22 mouse cellular contexts compared by ENCODE assay signal in the genomic region with DNA sequence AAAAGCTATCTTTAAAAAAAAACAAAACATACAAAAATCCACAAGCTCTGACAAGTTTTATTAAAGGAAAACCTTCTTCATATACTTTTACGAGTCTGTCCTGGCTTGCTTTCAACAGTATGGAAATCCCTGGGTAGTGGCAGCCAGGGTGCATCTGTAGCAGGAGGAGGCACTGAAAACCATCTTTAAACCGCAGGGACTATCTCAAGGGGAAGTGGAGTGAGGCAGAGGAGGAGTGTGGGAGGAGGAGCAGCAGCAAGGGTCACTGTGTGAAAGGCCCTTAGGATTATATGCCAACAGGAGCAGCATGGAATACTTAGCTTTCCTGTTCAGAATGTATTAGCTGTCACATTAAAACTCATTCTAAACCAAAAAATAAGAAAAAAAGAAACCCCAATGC. TPM values are rescaled to one million over a fixed set of nuclear protein-coding genes. Genes with fewer than 3 reads are reported as not detected.
DNase-seq lines count a peak whose midpoint lies in the region; ATAC-seq and TF ChIP-seq lines count a peak whose summit lies in the region.
"Had no signal": no experiment of that assay in that cellular context is flagged by ENCODE, and none has a peak within 500 bp of the region (broad histone marks: within the 10 kb centered on the region; RNA-seq: fewer than 3 reads in every experiment).

No protein-coding gene starts in this region.

- no peaks in the 10 kb centered on the region for H3K9me3 ChIP-seq in MEL (replicated peaks; ENCODE audit: insufficient read depth, low read length)
- H3K9me3 ChIP-seq in midbrain, embryonic 16.5 days (replicated peaks; ENCODE audit: control insufficient read depth, low read length, poor library complexity, severe bottlenecking): no peaks in the 10 kb centered on the region
- no peaks in the 10 kb centered on the region for H3K9me3 ChIP-seq in intestine, postnatal 0 days (ENCODE audit: control insufficient read depth)
- H3K9me3 ChIP-seq: embryonic facial prominence, embryonic 10.5 days; embryonic facial prominence, embryonic 12.5 days; forebrain, embryonic 13.5 days; forebrain, embryonic 15.5 days had no signal

- no peak overlapping the region for H3K4me2 ChIP-seq in midbrain, embryonic 16.5 days (ENCODE audit: low read length)
- H3K4me2 ChIP-seq in intestine, postnatal 0 days (replicated peaks; ENCODE audit: low read depth): no peak overlapping the region
- H3K4me2 ChIP-seq: embryonic facial prominence, embryonic 12.5 days; forebrain, embryonic 13.5 days; forebrain, embryonic 15.5 days had no signal

- H3K36me3 ChIP-seq in MEL (ENCODE audit: control insufficient read depth in 1 of 2, insufficient read depth in 2 of 2, low read length in 2 of 2): no peaks in the 10 kb centered on the region
- H3K36me3 ChIP-seq in midbrain, embryonic 16.5 days (ENCODE audit: control insufficient read depth, insufficient read depth, low read length): 0 out of 2 replicates have a peak, but pooled peaks cover 2% of the 10 kb centered on the region
- no peaks in the 10 kb centered on the region for H3K36me3 ChIP-seq in intestine, postnatal 0 days (ENCODE audit: control insufficient read depth, insufficient read depth)
- H3K36me3 ChIP-seq: embryonic facial prominence, embryonic 10.5 days; embryonic facial prominence, embryonic 12.5 days; forebrain, embryonic 15.5 days had no signal

- TF ChIP-seq RAD21 in MEL (IDR thresholded peaks at IDR 0.05; ENCODE audit: low read depth, low read length): no peak

- H3K4me1 ChIP-seq in MEL (ENCODE audit: control insufficient read depth in 1 of 2, insufficient read depth in 2 of 2, low read length in 2 of 2): no peaks in the 10 kb centered on the region
- H3K4me1 ChIP-seq in midbrain, embryonic 16.5 days (ENCODE audit: control insufficient read depth, insufficient read depth, low read length): no peaks in the 10 kb centered on the region
- no peaks in the 10 kb centered on the region for H3K4me1 ChIP-seq in intestine, postnatal 0 days (replicated peaks; ENCODE audit: control insufficient read depth, insufficient read depth, low read length)
- H3K4me1 ChIP-seq: embryonic facial prominence, embryonic 10.5 days; embryonic facial prominence, embryonic 12.5 days had no signal

- no peak overlapping the region for H3K9ac ChIP-seq in MEL (ENCODE audit: control insufficient read depth, low read depth, low read length, poor library complexity, severe bottlenecking)
- H3K9ac ChIP-seq in midbrain, embryonic 16.5 days (ENCODE audit: low read depth, low read length): no peak overlapping the region
- H3K9ac ChIP-seq in intestine, postnatal 0 days (ENCODE audit: low read depth, low read length): no peak overlapping the region
- H3K9ac ChIP-seq: embryonic facial prominence, embryonic 12.5 days; forebrain, embryonic 13.5 days; forebrain, embryonic 15.5 days; forebrain, postnatal 0 days had no signal

- TF ChIP-seq EP300 in MEL (IDR thresholded peaks at IDR 0.05; ENCODE audit: low read depth in 1 of 2, low read length in 2 of 2): no peak

- TF ChIP-seq POLR2A in MEL (IDR thresholded peaks at IDR 0.05; ENCODE audit: control insufficient read depth in 1 of 2, insufficient read depth in 1 of 2, low read depth in 1 of 2, low read length in 2 of 2, poor library complexity in 1 of 2): no peak

- no peak overlapping the region for H3K4me3 ChIP-seq in MEL (ENCODE audit: control insufficient read depth in 1 of 2, insufficient read depth in 1 of 2, low read depth in 2 of 2, low read length in 2 of 2)
- no peak overlapping the region for H3K4me3 ChIP-seq in midbrain, embryonic 16.5 days (ENCODE audit: low read depth, low read length)
- H3K4me3 ChIP-seq in intestine, postnatal 0 days (ENCODE audit: low read depth, low read length): no peak overlapping the region
- H3K4me3 ChIP-seq: embryonic facial prominence, embryonic 10.5 days; embryonic facial prominence, embryonic 12.5 days; forebrain, embryonic 13.5 days; forebrain, embryonic 15.5 days had no signal

- H3K79me2 ChIP-seq in MEL (ENCODE audit: control insufficient read depth, insufficient read depth, low read length, poor library complexity): no peaks in the 10 kb centered on the region

- ATAC-seq in common myeloid progenitor, adult 5-6 weeks (replicated peaks; ENCODE audit: low read depth, poor library complexity, severe bottlenecking): peak; percentile 50; the same call in 1 of the 2 replicates
- ATAC-seq in megakaryocyte progenitor cell, adult 5-6 weeks (replicated peaks; ENCODE audit: poor library complexity): peak; percentile 64; the same call in 1 of the 2 replicates
- ATAC-seq in midbrain, embryonic 16.5 days: no peak
- no peak for ATAC-seq in intestine, postnatal 0 days
- ATAC-seq: forebrain, embryonic 13.5 days; forebrain, embryonic 15.5 days; forebrain, postnatal 0 days had no signal

- DNase-seq in lung, postnatal 36 days: peak; percentile 21
- DNase-seq in lung, postnatal 14 days: no peak
- DNase-seq in MEL (ENCODE audit: low read depth, low spot score): peak; percentile 28
- DNase-seq: adrenal gland, adult 2 months; adrenal gland, postnatal 10 days; adrenal gland, postnatal 25 days; cerebellum, adult 11 months; cerebellum, adult 18-20 months; cerebellum, adult 8-10 months; cerebellum, adult 9-11 months; cerebellum, postnatal 14 days; cerebellum, postnatal 36 days; forebrain, postnatal 0 days had no signal

- peaks cover 0 to 1% of the 10 kb centered on the region in 2 experiments; a peak in 2 of 4 replicates for H3K27me3 ChIP-seq in MEL (ENCODE audit: control insufficient read depth in 1 of 2, insufficient read depth in 2 of 2, low read length in 2 of 2)
- no peaks in the 10 kb centered on the region for H3K27me3 ChIP-seq in midbrain, embryonic 16.5 days (ENCODE audit: control insufficient read depth, insufficient read depth, low read depth, low read length)
- no peaks in the 10 kb centered on the region for H3K27me3 ChIP-seq in intestine, postnatal 0 days (replicated peaks; ENCODE audit: control insufficient read depth, insufficient read depth, low read length)
- H3K27me3 ChIP-seq: embryonic facial prominence, embryonic 12.5 days; forebrain, embryonic 13.5 days; forebrain, embryonic 15.5 days had no signal

- TF ChIP-seq CTCF in MEL (IDR thresholded peaks at IDR 0.05 in 2 of 3, conservative IDR thresholded peaks at IDR 0.05 in 1 of 3; ENCODE audit: control insufficient read depth in 1 of 3, insufficient read depth in 1 of 3, low read depth in 2 of 3, low read length in 3 of 3, poor library complexity in 1 of 3, severe bottlenecking in 1 of 3): no peak
- no peak for TF ChIP-seq CTCF in intestine, postnatal 0 days (IDR thresholded peaks at IDR 0.05; ENCODE audit: low read depth)

- no peak overlapping the region for H3K27ac ChIP-seq in MEL (ENCODE audit: control insufficient read depth, low read depth, low read length)
- H3K27ac ChIP-seq in midbrain, embryonic 16.5 days (ENCODE audit: low read length): no peak overlapping the region
- H3K27ac ChIP-seq in intestine, postnatal 0 days (ENCODE audit: low read depth, low read length): no peak overlapping the region
- H3K27ac ChIP-seq: embryonic facial prominence, embryonic 10.5 days; embryonic facial prominence, embryonic 12.5 days; forebrain, embryonic 13.5 days; forebrain, embryonic 15.5 days had no signal

- WGBS in midbrain, embryonic 16.5 days: 73% methylated on average over 2 of the region's 2 CpGs
- WGBS in intestine, postnatal 0 days: 66% methylated on average over 2 of the region's 2 CpGs

TF ChIP-seq in MEL, 35 proteins besides CTCF, POLR2A, EP300 and RAD21:
- TF ChIP-seq ZMIZ1 (IDR thresholded peaks at IDR 0.05; ENCODE audit: low read depth, low read length): no peak
- no peak for TF ChIP-seq MYC (IDR thresholded peaks at IDR 0.05; ENCODE audit: low read depth, low read length)
- no peak for TF ChIP-seq NELFE (IDR thresholded peaks at IDR 0.05; ENCODE audit: low read depth, low read length)
- no peak for TF ChIP-seq ZC3H11A (IDR thresholded peaks at IDR 0.05; ENCODE audit: low read depth, low read length)
- TF ChIP-seq MEF2A (IDR thresholded peaks at IDR 0.05; ENCODE audit: extremely low read depth, insufficient replicate concordance, low read depth, low read length, poor library complexity, severe bottlenecking): no peak
- no peak for TF ChIP-seq MAZ (IDR thresholded peaks at IDR 0.05; ENCODE audit: low read depth, low read length)
- no peak for TF ChIP-seq MYB (IDR thresholded peaks at IDR 0.05; ENCODE audit: low read depth, low read length)
- no peak for TF ChIP-seq CHD2 (IDR thresholded peaks at IDR 0.05; ENCODE audit: low read length)
- no peak for TF ChIP-seq KAT2A (conservative IDR thresholded peaks at IDR 0.05; ENCODE audit: low read depth, low read length)
- TF ChIP-seq ZNF384 (IDR thresholded peaks at IDR 0.05; ENCODE audit: low read depth, low read length): no peak
- no peak for TF ChIP-seq BHLHE40 (IDR thresholded peaks at IDR 0.05; ENCODE audit: borderline replicate concordance, low read depth, low read length)
- TF ChIP-seq SIN3A (IDR thresholded peaks at IDR 0.05; ENCODE audit: low read length): no peak
- no peak for TF ChIP-seq RCOR1 (IDR thresholded peaks at IDR 0.05; ENCODE audit: low read depth, low read length)
- no peak for TF ChIP-seq GABPA (IDR thresholded peaks at IDR 0.05; ENCODE audit: low read depth, low read length)
- TF ChIP-seq POLR2AphosphoS2 (IDR thresholded peaks at IDR 0.05; ENCODE audit: low read length): no peak

RNA-seq across cellular contexts. Expression of a gene that starts 29.2 kb away (rescaled TPM):
- not detected in 2 replicates for total RNA-seq in MEL (2012; rRNA removed)
- polyA plus RNA-seq in MEL (2012; ENCODE audit: insufficient read depth in 1 of 2, insufficient read length in 2 of 2, low read depth in 1 of 2, low replicate concordance in 2 of 2, missing spikeins in 1 of 2): not detected
- 0.69 TPM in 1 of 2 replicates, not detected in the other for total RNA-seq in common myeloid progenitor, adult 5-6 weeks (2017)
- not detected in 2 replicates for total RNA-seq in megakaryocyte progenitor cell, adult 5-6 weeks (2015)
- 0.21 TPM in 1 of 2 replicates, not detected in the other for total RNA-seq in megakaryocyte progenitor cell, adult 5-6 weeks (2017)
- polyA plus RNA-seq in midbrain, embryonic 16.5 days (2015; fragmentation: Nextera tagmentation; extraction: Ambion mirVana): 7.9 and 9.0 TPM in 2 replicates
- 0.16 and 0.27 TPM in 2 replicates for polyA plus RNA-seq in intestine, postnatal 0 days (2015; fragmentation: Nextera tagmentation; extraction: Ambion mirVana)
- total RNA-seq: adrenal gland, adult 2 months; adrenal gland, postnatal 25 days had no signal
- polyA plus RNA-seq: adrenal gland, adult 2 months; C2C12 had no signal

Comparison
In these comparisons a context has a peak if more than half of its experiments do, and no peak if none do; other contexts are left out.
1. ATAC-seq: peak in common myeloid progenitor, adult 5-6 weeks (single experiment) and megakaryocyte progenitor cell, adult 5-6 weeks (single experiment); none in midbrain, embryonic 16.5 days (single experiment) and intestine, postnatal 0 days (single experiment).